Mouse (Mus musculus) neural tube, embryonic 14.5 days (tissue): ENCODE measurements around the gene Flnc. TPM values are rescaled to one million over a fixed set of nuclear protein-coding genes. Genes with fewer than 3 reads are reported as not detected.

Source experiments
- ATAC-seq: fragments of 200-750 bp; cut with Nextera tagmentation; 2 replicates; pipeline ENCODE4 v1.8.0; 2017; ENCODE audit warnings: low read depth, mild to moderate bottlenecking, moderate TSS enrichment, moderate library complexity
- H3K27ac ChIP-seq: fragments of 300-500 bp; sonication (generic); 2 replicates; pipeline ENCODE4 v1.5.1; 2014; ENCODE audit warnings: low read depth, mild to moderate bottlenecking, control low read depth, low read length, moderate library complexity, mixed read lengths
- H3K27me3 ChIP-seq: fragments of 300-500 bp; sonication (generic); 2 replicates; pipeline ENCODE4 v1.6.1; 2014; ENCODE audit warnings: low read length; ENCODE audit not compliant: control insufficient read depth, insufficient read depth
- H3K36me3 ChIP-seq: fragments of 300-500 bp; sonication (generic); 2 replicates; pipeline ENCODE4 v1.6.1; 2014; ENCODE audit warnings: low read length, mixed read lengths; ENCODE audit not compliant: control insufficient read depth, insufficient read depth
- H3K4me1 ChIP-seq: fragments of 300-500 bp; sonication (generic); 2 replicates; pipeline ENCODE4 v1.6.1; 2014; ENCODE audit warnings: low read length; ENCODE audit not compliant: control insufficient read depth, insufficient read depth
- H3K4me2 ChIP-seq: fragments of 300-500 bp; sonication (generic); 2 replicates; pipeline ENCODE4 v1.6.1; 2014; ENCODE audit warnings: mild to moderate bottlenecking, low read depth, low read length, control low read depth
- H3K4me3 ChIP-seq: fragments of 300-500 bp; sonication (generic); 2 replicates; pipeline ENCODE4 v1.5.1; 2014; ENCODE audit warnings: low read depth, low read length, control low read depth, mixed read lengths
- H3K9ac ChIP-seq: fragments of 300-500 bp; sonication (generic); replicated peaks from 2 replicates; pipeline ENCODE4 v1.6.1; 2014; ENCODE audit warnings: low read depth, mild to moderate bottlenecking, control low read depth, low read length, mixed read lengths
- H3K9me3 ChIP-seq: fragments of 300-500 bp; sonication (generic); 2 replicates; pipeline ENCODE4 v1.6.1; 2016; ENCODE audit warnings: low read length; ENCODE audit not compliant: control insufficient read depth
- WGBS: fragments of 180-500 bp; shearing (Covaris S2); extraction: QIAGEN DNeasy Blood & Tissue Kit; methylation state at CpG from one replicate; pipeline ENCODE4 v1.1.7; 2014; 5-methylcytosine and 5-hydroxymethylcytosine counted together
- polyA plus RNA-seq: library from polyadenylated mRNA; unstranded; fragments of >200 nt; fragmentation: Nextera tagmentation; extraction: Ambion mirVana; gene quantifications from 2 replicates; pipeline ENCODE4 v1.2.1, GENCODE M21; 2014

Flnc gene
- polyA plus RNA-seq, 1 experiment from 2014 or later: 5.0 TPM

DNA sequence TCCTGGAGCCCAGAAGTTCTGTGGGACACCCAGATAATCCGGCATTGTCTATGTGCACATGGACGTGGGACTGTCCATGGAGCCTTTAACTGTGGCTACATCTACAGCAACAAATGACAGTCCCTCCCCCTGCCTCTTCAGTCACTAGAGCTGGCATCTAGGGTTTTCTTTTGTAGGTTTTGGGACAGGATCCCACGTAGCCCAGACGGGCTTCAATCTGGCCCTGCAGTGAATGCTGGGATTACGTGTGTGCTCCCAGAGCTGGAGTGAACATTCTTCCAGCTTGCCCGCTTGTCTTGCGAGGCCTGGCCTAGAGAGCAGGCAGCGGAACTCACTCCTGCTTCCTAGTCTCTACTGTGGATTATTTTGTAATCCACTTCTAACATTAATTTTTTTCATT lies 7.9 kb upstream of the Flnc start:
- Histone ChIP-seq H3K36me3 (0 out of 2 replicates have a peak, but pooled peaks cover 4% of the 10 kb centered on the region), H3K9ac (no peak overlapping the region)
- WGBS: 91% methylated on average over 8 of the region's 8 CpGs

GRCm38 (mm10) chr6:29426331-29426730 lies 6.7 kb upstream of the Flnc start:
- Histone ChIP-seq H3K4me3 (no peak overlapping the region), H3K4me2 (no peak overlapping the region), H3K9me3 (no peaks in the 10 kb centered on the region), H3K4me1 (no peaks in the 10 kb centered on the region), H3K36me3 (0 out of 2 replicates have a peak, but pooled peaks cover 4% of the 10 kb centered on the region), H3K9ac (no peak overlapping the region), H3K27me3 (no peaks in the 10 kb centered on the region), H3K27ac (no peak overlapping the region)
- no peak for ATAC-seq
- 76% methylated on average over 6 of the region's 6 CpGs for WGBS

More for the DNA sequence above, 7.9 kb upstream of the Flnc start:
- H3K27me3 ChIP-seq: no peaks in the 10 kb centered on the region
- no peak overlapping the region for H3K27ac ChIP-seq
- H3K4me3 ChIP-seq: no peak overlapping the region
- H3K4me1 ChIP-seq: no peaks in the 10 kb centered on the region
- H3K9me3 ChIP-seq: no peaks in the 10 kb centered on the region
- ATAC-seq: no peak
- no peak overlapping the region for H3K4me2 ChIP-seq

GRCm38 (mm10) chr6:29428171-29428570 lies 4.9 kb upstream of the Flnc start:
- Histone ChIP-seq H3K27me3 (peaks cover 9% of the 10 kb centered on the region; the same call in 1 of the 2 replicates), H3K36me3 (no peaks in the 10 kb centered on the region), H3K9me3 (no peaks in the 10 kb centered on the region), H3K4me3 (no peak overlapping the region), H3K27ac (no peak overlapping the region), H3K9ac (no peak overlapping the region), H3K4me2 (no peak overlapping the region), H3K4me1 (0 out of 2 replicates have a peak, but pooled peaks cover 5% of the 10 kb centered on the region)
- whole genome bisulfite sequencing: 54% methylated on average over 4 of the region's 4 CpGs
- ATAC-seq: no peak

DNA sequence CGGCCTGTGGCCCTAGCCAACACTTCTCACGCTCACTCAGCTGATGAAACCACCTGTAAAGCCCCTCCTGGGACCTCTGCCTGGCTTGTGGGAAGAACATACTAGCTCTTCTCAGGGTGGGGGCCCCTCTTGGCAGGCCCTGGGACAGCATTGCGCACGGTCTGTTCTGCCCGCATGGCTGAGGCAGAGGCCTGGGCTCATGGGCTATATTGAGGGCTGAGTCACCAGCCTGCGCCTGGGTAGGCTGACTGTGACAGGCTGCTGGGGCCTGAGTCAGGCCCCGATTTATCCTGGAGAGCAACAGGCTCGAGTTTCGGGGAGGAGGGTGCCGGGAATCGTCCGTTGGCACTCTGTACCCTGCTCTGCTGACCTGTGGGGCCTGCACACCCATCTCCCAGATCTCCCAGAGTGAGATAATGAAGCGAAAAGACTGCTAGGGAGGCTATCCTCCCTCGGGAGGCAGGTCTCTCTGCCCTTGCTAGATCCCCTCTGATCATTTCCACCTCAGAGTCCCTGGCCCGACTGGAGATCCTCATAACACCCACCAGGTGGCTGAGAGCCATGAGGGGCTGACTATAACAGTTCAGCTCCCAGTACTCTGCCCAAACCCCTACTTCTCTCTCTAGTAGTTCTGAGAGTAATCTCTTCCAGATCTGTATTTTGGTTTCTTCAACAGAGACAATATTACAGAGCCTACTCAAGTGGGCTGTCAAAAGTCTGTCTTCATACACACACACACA lies 2.2 kb upstream of the Flnc start:
- H3K27me3 ChIP-seq: peaks cover 18% of the 10 kb centered on the region

GRCm38 (mm10) chr6:29431473-29431872 lies 1.6 kb upstream of the Flnc start:
- H3K27ac ChIP-seq: no peak overlapping the region
- peaks cover 10% of the 10 kb centered on the region; the same call in 1 of the 2 replicates for H3K4me1 ChIP-seq
- no peaks in the 10 kb centered on the region for H3K9me3 ChIP-seq
- no peak overlapping the region for H3K4me2 ChIP-seq
- WGBS: 37% methylated on average over 5 of the region's 5 CpGs
- peaks cover 18% of the 10 kb centered on the region for H3K27me3 ChIP-seq
- H3K4me3 ChIP-seq: no peak overlapping the region
- no peaks in the 10 kb centered on the region for H3K36me3 ChIP-seq
- no peak overlapping the region for H3K9ac ChIP-seq
- no peak for ATAC-seq

More for the DNA sequence above, 2.2 kb upstream of the Flnc start:
- Histone ChIP-seq H3K4me1 (peaks cover 9% of the 10 kb centered on the region; the same call in 1 of the 2 replicates), H3K4me3 (no peak overlapping the region), H3K4me2 (no peak overlapping the region), H3K9me3 (no peaks in the 10 kb centered on the region), H3K27ac (no peak overlapping the region), H3K9ac (no peak overlapping the region), H3K36me3 (no peaks in the 10 kb centered on the region)
- no peak for ATAC-seq
- 57% methylated on average over 15 of the region's 15 CpGs for WGBS

GRCm38 (mm10) chr6:29432156-29432555 lies 900 bp upstream of the Flnc start:
- Histone ChIP-seq H3K4me2 (no peak overlapping the region), H3K27ac (no peak overlapping the region), H3K9ac (no peak overlapping the region), H3K9me3 (no peaks in the 10 kb centered on the region), H3K27me3 (peaks cover 18% of the 10 kb centered on the region), H3K36me3 (no peaks in the 10 kb centered on the region), H3K4me1 (peaks cover 11% of the 10 kb centered on the region; the same call in 1 of the 2 replicates), H3K4me3 (no peak overlapping the region)
- 38% methylated on average over 2 of the region's 3 CpGs for WGBS
- ATAC-seq: no peak

DNA sequence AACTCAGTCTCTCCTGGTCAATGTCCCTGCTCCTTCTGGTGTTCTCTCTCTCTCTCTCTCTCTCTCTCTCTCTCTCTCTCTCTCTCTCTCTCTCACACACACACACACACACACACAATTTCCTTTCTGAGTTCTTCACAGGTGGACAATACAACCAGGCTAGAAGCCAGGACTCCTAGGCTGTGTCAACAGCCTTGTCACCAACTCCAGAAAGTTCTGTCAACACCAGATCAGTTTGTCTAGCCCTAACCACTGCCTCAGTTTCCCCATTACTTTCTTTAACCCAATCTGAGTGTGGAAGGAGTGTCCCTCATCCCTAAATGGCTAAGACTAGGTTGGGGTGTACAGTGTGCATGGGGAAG lies 399 bp upstream of the Flnc start:
- no peaks in the 10 kb centered on the region for H3K9me3 ChIP-seq
- no peak overlapping the region for H3K27ac ChIP-seq
- H3K36me3 ChIP-seq: no peaks in the 10 kb centered on the region
- peaks cover 18% of the 10 kb centered on the region for H3K27me3 ChIP-seq
- ATAC-seq: no peak
- peaks cover 11% of the 10 kb centered on the region; the same call in 1 of the 2 replicates for H3K4me1 ChIP-seq
- peak overlapping the region; percentile 70 for H3K4me2 ChIP-seq
- H3K4me3 ChIP-seq: peak overlapping the region; percentile 36
- H3K9ac ChIP-seq: no peak overlapping the region

DNA sequence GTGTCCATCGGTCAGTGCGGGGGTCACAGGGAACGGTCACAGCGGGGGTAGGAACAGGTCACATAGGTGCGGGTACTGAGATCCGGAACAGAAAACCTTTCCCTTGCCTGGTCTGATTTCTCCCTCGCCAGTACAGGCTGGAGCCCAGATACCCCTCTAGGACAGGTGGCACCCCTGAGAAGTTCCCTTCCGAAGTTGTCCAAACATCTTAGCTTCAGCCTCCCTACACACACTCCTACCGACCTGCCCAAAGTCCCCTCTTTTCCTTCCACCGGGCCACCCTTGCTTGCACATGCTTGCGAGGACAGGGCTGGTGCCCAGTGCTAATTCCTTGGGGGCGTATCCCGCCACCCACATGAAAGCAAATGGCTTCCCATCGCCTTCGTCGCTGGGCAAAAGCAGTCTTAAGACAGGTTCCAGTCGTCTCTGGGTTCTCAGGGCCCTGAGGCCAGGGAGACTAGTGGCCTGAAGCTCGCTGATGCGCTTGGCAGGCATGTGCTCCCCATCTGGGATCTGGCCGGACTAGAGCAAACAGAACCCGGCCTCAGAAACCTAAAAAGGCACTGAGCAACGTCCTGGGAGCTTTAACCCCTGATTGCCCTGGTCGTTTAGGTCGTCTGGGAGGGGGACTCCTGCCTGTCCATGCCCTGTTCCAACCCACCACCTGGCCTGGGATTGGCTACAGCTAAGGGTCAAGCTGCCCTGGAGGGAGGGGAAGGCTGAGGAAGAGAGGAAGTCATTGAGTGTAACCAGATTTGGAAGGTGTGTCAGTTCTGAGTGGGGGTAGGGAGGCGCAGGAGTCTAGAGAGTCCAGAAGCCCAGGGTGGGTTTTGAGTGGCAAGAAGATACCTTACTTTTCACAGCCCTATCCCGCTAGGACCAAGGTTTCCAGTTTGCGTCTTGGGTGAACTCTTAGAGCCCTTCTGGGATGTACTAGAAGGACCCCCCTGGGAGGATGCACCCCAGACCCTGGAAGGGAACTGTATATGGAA lies 1.0 kb downstream of the Flnc start:
- 4% methylated on average over 27 of the region's 27 CpGs for WGBS
- H3K9me3 ChIP-seq: no peaks in the 10 kb centered on the region
- H3K36me3 ChIP-seq: no peaks in the 10 kb centered on the region
- H3K27me3 ChIP-seq: peaks cover 18% of the 10 kb centered on the region
- H3K27ac ChIP-seq: peak overlapping the region; percentile 40
- peaks cover 11% of the 10 kb centered on the region; the same call in 1 of the 2 replicates for H3K4me1 ChIP-seq
- no peak for ATAC-seq
- H3K4me3 ChIP-seq: peak overlapping the region; percentile 36
- H3K9ac ChIP-seq: peak overlapping the region; percentile 50
- peak overlapping the region; percentile 70 for H3K4me2 ChIP-seq
